9 mouse cellular contexts compared by ENCODE assay signal in the genomic region with DNA sequence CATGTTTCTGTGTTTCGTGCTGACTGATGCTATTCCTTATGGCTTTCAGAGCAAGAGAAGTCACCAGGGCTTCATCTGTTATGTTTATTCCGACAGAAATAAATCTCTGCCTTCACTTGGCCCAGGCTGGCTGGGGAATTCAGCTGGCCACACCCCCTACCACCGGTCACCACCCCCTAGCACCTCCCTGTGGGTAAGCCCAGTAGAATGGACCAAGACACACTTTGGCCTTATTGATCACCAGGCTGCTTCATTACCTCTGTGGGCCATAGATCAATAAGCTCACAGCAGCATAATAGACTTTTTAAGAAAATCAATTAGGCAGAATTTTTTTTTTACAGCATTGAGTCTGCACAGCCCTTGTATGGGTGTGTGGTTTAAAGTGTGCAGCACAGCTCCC. TPM values are rescaled to one million over a fixed set of nuclear protein-coding genes. Genes with fewer than 3 reads are reported as not detected.
DNase-seq lines count a peak whose midpoint lies in the region; ATAC-seq and TF ChIP-seq lines count a peak whose summit lies in the region.
"Had no signal": no experiment of that assay in that cellular context is flagged by ENCODE, and none has a peak within 500 bp of the region (broad histone marks: within the 10 kb centered on the region; RNA-seq: fewer than 3 reads in every experiment).

No protein-coding gene starts in this region.

- H3K9me3 ChIP-seq in heart, embryonic 10.5 days, result no peaks in the 10 kb centered on the region
- H3K9me3 ChIP-seq in embryonic facial prominence, embryonic 14.5 days (ENCODE audit: control insufficient read depth, low read length), result no peaks in the 10 kb centered on the region
- no peaks in the 10 kb centered on the region for H3K9me3 ChIP-seq in midbrain, embryonic 11.5 days (ENCODE audit: control insufficient read depth, low read length)
- H3K9me3 ChIP-seq: megakaryocyte, embryonic 14.5 days had no signal

- H3K9ac ChIP-seq in embryonic facial prominence, embryonic 14.5 days (ENCODE audit: low read depth, low read length), result no peak overlapping the region
- no peak overlapping the region for H3K9ac ChIP-seq in midbrain, embryonic 11.5 days (ENCODE audit: low read length)

- no peaks in the 10 kb centered on the region for H3K36me3 ChIP-seq in heart, embryonic 10.5 days
- H3K36me3 ChIP-seq in embryonic facial prominence, embryonic 14.5 days (ENCODE audit: control insufficient read depth, insufficient read depth, low read length), result no peaks in the 10 kb centered on the region
- H3K36me3 ChIP-seq in kidney, adult 2 months (ENCODE audit: control insufficient read depth, insufficient read depth, low read length), result no peaks in the 10 kb centered on the region
- H3K36me3 ChIP-seq in midbrain, embryonic 11.5 days (ENCODE audit: control insufficient read depth, insufficient read depth, low read length), result no peaks in the 10 kb centered on the region

- H3K27me3 ChIP-seq in heart, embryonic 10.5 days (ENCODE audit: insufficient read depth, poor library complexity, severe bottlenecking), result peaks cover 65% of the 10 kb centered on the region
- H3K27me3 ChIP-seq in embryonic facial prominence, embryonic 14.5 days (replicated peaks; ENCODE audit: control insufficient read depth, insufficient read depth, low read length), result no peaks in the 10 kb centered on the region
- H3K27me3 ChIP-seq in kidney, adult 2 months (replicated peaks; ENCODE audit: control insufficient read depth, insufficient read depth, low read length), result no peaks in the 10 kb centered on the region
- H3K27me3 ChIP-seq in midbrain, embryonic 11.5 days (ENCODE audit: control insufficient read depth, insufficient read depth, low read length), result peaks cover 12% of the 10 kb centered on the region

- peak; percentile 15; the same call in 1 of the 2 replicates for ATAC-seq in embryonic facial prominence, embryonic 14.5 days (ENCODE audit: low read depth)
- no peak for ATAC-seq in midbrain, embryonic 11.5 days (ENCODE audit: low FRiP score)
- no peak for ATAC-seq in monocyte, adult 5-6 weeks (replicated peaks; ENCODE audit: insufficient number of reproducible peaks, low FRiP score, low TSS enrichment, poor library complexity, severe bottlenecking)
- no peak for ATAC-seq in activated CD4-positive, CD25-positive, alpha-beta regulatory T cell, adult 4 months

- intact Hi-C loops in heart, postnatal 25 days (cut with DNase I), result no loop called here

- TF ChIP-seq POLR2A in kidney, adult 2 months (IDR thresholded peaks at IDR 0.05; ENCODE audit: low read depth, low read length), result no peak

- TF ChIP-seq CTCF in kidney, adult 2 months (conservative IDR thresholded peaks at IDR 0.05; ENCODE audit: insufficient read depth, insufficient read length, low read depth, low read length), result no peak

- peak overlapping the region; percentile 47 for H3K4me2 ChIP-seq in embryonic facial prominence, embryonic 14.5 days (ENCODE audit: low read depth, low read length)
- no peak overlapping the region; the same call in 1 of the 2 replicates for H3K4me2 ChIP-seq in midbrain, embryonic 11.5 days

- DNase-seq in heart, embryonic 10.5 days (ENCODE audit: low spot score), result no peak
- no peak for DNase-seq in heart, postnatal 25 days (ENCODE audit: low spot score)
- DNase-seq in embryonic facial prominence, embryonic 14.5 days (ENCODE audit: low spot score), result no peak
- peak; percentile 63 for DNase-seq in kidney, adult 2 months
- peak; percentile 90 for DNase-seq in midbrain, embryonic 11.5 days (ENCODE audit: low spot score, missing footprints)
- no peak for DNase-seq in thymus, postnatal 25 days

- H3K4me1 ChIP-seq in heart, embryonic 10.5 days, result peaks cover 25% of the 10 kb centered on the region
- H3K4me1 ChIP-seq in embryonic facial prominence, embryonic 14.5 days (ENCODE audit: control insufficient read depth, insufficient read depth, low read length), result peaks cover 29% of the 10 kb centered on the region
- H3K4me1 ChIP-seq in kidney, adult 2 months (ENCODE audit: control insufficient read depth, insufficient read depth, low read length), result no peaks in the 10 kb centered on the region
- peaks cover 6% of the 10 kb centered on the region; the same call in 1 of the 2 replicates for H3K4me1 ChIP-seq in midbrain, embryonic 11.5 days (ENCODE audit: control insufficient read depth, insufficient read depth, low read length)
- H3K4me1 ChIP-seq: megakaryocyte, embryonic 14.5 days had no signal

- H3K4me3 ChIP-seq in heart, embryonic 10.5 days, result peak overlapping the region; percentile 35; the same call in 1 of the 2 replicates
- no peak overlapping the region for H3K4me3 ChIP-seq in embryonic facial prominence, embryonic 14.5 days (ENCODE audit: low read depth, low read length)
- H3K4me3 ChIP-seq in kidney, adult 2 months (ENCODE audit: insufficient read depth, low read depth, low read length), result no peak overlapping the region
- H3K4me3 ChIP-seq in midbrain, embryonic 11.5 days (ENCODE audit: low read depth, low read length), result no peak overlapping the region
- H3K4me3 ChIP-seq: megakaryocyte, embryonic 14.5 days had no signal

- WGBS in heart, embryonic 10.5 days, result 20% methylated on average over 3 of the region's 3 CpGs
- 6% methylated on average over 3 of the region's 3 CpGs for whole genome bisulfite sequencing in embryonic facial prominence, embryonic 14.5 days
- 15% methylated on average over 3 of the region's 3 CpGs for WGBS in kidney, adult 2 months
- WGBS in midbrain, embryonic 11.5 days, result 17% methylated on average over 3 of the region's 3 CpGs

- no peak overlapping the region for H3K27ac ChIP-seq in heart, embryonic 10.5 days
- H3K27ac ChIP-seq in embryonic facial prominence, embryonic 14.5 days (replicated peaks; ENCODE audit: low read depth, low read length), result peak overlapping the region; percentile 71
- no peak overlapping the region for H3K27ac ChIP-seq in kidney, adult 2 months (ENCODE audit: insufficient read depth, low read depth, low read length)
- H3K27ac ChIP-seq in midbrain, embryonic 11.5 days (ENCODE audit: low read depth, low read length), result no peak overlapping the region

RNA-seq across cellular contexts. Expression of gene Tnrc6c, which starts 35.9 kb away (rescaled TPM):
- polyA plus RNA-seq in heart, embryonic 10.5 days (2016; fragmentation: Nextera tagmentation; extraction: Ambion mirVana), result 6.1 and 7.4 TPM in 2 replicates
- 10 to 100 TPM; 25.7 to 33.4 TPM for total RNA-seq in heart, postnatal 25 days (2021)
- polyA plus RNA-seq in embryonic facial prominence, embryonic 14.5 days (2014; fragmentation: Nextera tagmentation; extraction: Ambion mirVana), result 15.2 and 16.3 TPM in 2 replicates
- polyA plus RNA-seq in kidney, adult 2 months (2012; rRNA removed), result 14.9 and 16.8 TPM in 2 replicates
- polyA plus RNA-seq in midbrain, embryonic 11.5 days (2014; fragmentation: Nextera tagmentation; extraction: Ambion mirVana), result 14.6 and 15.1 TPM in 2 replicates
- 20.2 to 43.0 TPM (median 22.1 TPM) in 3 replicates for total RNA-seq in monocyte, adult 5-6 weeks (2017)
- 10 to 100 TPM; 14.3 to 16.8 TPM for polyA plus RNA-seq in activated CD4-positive, CD25-positive, alpha-beta regulatory T cell, adult 4 months (2017; shearing (Covaris generic))

Comparison
In these comparisons a context has a peak if more than half of its experiments do, and no peak if none do; other contexts are left out.
1. DNase-seq: peak in kidney, adult 2 months (single experiment) and midbrain, embryonic 11.5 days (single experiment); none in heart, embryonic 10.5 days (single experiment), heart, postnatal 25 days (single experiment), embryonic facial prominence, embryonic 14.5 days (single experiment) and thymus, postnatal 25 days (single experiment).